29 mouse cellular contexts compared by ENCODE assay signal in the genomic region with DNA sequence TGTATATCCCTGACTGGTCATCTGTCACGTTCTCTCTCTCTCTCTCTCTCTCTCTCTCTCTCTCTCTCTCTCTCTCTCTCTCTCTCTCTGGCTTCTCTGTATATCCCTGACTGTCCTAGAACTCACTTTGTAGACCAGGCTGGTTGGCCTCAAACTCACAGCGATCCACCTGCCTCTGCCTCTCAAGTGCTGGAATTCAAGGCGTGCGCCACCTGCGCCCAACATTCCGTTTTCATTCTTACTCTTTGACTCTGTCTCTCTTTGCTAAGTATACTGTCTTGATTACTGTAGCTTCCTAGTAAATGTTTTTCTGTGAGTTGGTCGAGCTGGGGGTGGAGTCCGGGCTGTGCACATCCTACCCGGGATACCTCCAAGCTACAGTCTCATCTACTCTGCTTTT.
"Had no signal": no experiment of that assay in that cellular context is flagged by ENCODE, and none has a peak within 500 bp of the region (broad histone marks: within the 10 kb centered on the region; RNA-seq: fewer than 3 reads in every experiment).

No protein-coding gene starts in this region.

- DNase-seq: heart, postnatal 10 days; heart, postnatal 14 days; heart, postnatal 36 days; kidney, adult 11 months; kidney, adult 18-20 months; kidney, adult 2 months; kidney, adult 8-10 months; kidney, adult 9 months; kidney, postnatal 10 days; kidney, postnatal 14 days; kidney, postnatal 25 days; kidney, postnatal 36 days; kidney, postnatal 4 days; layer of hippocampus, adult 9-11 months; layer of hippocampus, postnatal 36 days had no signal

- H3K27me3 ChIP-seq: heart, embryonic 12.5 days; heart, embryonic 13.5 days; heart, embryonic 15.5 days; hindbrain, embryonic 12.5 days; hindbrain, embryonic 13.5 days; hindbrain, embryonic 15.5 days; intestine, embryonic 15.5 days; kidney, embryonic 15.5 days had no signal

- H3K4me3 ChIP-seq: heart, embryonic 10.5 days; heart, embryonic 12.5 days; heart, embryonic 13.5 days; heart, embryonic 15.5 days; hindbrain, embryonic 10.5 days; hindbrain, embryonic 12.5 days; hindbrain, embryonic 13.5 days; hindbrain, embryonic 15.5 days; intestine, embryonic 15.5 days; kidney, embryonic 15.5 days; layer of hippocampus, adult 2 months; left cerebral cortex, adult 2 months had no signal

- H3K4me2 ChIP-seq: heart, embryonic 11.5 days; heart, embryonic 12.5 days; heart, embryonic 15.5 days; hindbrain, embryonic 12.5 days; hindbrain, embryonic 13.5 days; hindbrain, embryonic 14.5 days; hindbrain, embryonic 15.5 days; intestine, embryonic 15.5 days; kidney, embryonic 15.5 days had no signal

- H3K36me3 ChIP-seq: heart, embryonic 10.5 days; heart, embryonic 12.5 days; heart, embryonic 13.5 days; heart, embryonic 15.5 days; hindbrain, embryonic 10.5 days; hindbrain, embryonic 12.5 days; hindbrain, embryonic 13.5 days; hindbrain, embryonic 15.5 days; intestine, embryonic 15.5 days; kidney, embryonic 15.5 days had no signal
